Mouse (Mus musculus): ENCODE results near the gene Trpm3. TPM values are rescaled to one million over a fixed set of nuclear protein-coding genes. Genes with fewer than 3 reads are reported as not detected.

Gene Trpm3
- polyA plus RNA-seq, 1 experiment = 0.08 TPM

DNA sequence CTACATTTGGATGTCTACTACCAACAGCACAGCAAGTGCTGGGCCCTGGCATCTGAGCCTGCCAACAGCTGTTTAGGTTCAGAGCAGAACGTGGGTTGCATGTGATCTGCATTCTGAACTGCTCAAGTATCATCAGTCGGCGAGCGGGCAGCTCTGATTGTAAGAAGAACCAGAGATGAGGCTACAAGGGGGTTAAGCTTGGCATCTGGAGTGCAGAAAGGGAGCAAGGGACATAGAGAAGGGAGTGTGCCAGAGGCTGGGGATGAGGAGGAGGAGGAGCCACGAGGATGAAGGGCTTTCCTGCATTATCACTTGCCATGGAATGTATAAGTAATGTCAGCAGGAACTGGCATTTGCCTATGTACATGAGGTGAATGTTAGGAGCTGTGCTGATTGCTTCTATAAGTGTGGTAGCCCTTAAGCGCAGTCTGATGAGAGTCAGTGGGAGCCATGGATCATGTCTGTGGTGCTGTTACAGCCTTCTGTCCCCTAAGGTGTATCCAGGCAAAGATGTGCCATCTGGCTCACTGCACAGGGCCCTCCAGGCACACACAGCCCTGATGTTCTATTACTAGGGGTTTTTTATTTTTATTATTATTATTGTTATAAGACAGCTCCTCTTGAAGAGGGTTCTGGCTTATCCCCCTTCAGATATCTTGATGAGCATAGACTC is 825.0 kb downstream of the Trpm3 start:
- Histone ChIP-seq H3K27me3 (ENCODE audit: control insufficient read depth, insufficient read depth, low read length) (no peaks in the 10 kb centered on the region), H3K4me1 (ENCODE audit: control insufficient read depth, insufficient read depth, insufficient read length) (no peaks in the 10 kb centered on the region), H3K27ac (ENCODE audit: insufficient read depth, low read length) (no peak overlapping the region), H3K36me3 (ENCODE audit: control insufficient read depth, insufficient read depth, low read length) (no peaks in the 10 kb centered on the region), H3K4me3 (ENCODE audit: extremely low read depth, insufficient read depth, insufficient read length) (no peak overlapping the region)
- DNase-seq (ENCODE audit: low read depth in 1 of 2, low spot score in 2 of 2) = no peak
- no peak for TF ChIP-seq CTCF (IDR thresholded peaks at IDR 0.05; ENCODE audit: extremely low read depth, insufficient read depth, insufficient read length, insufficient replicate concordance)
- WGBS = 76% methylated on average over 6 of the region's 6 CpGs

DNA sequence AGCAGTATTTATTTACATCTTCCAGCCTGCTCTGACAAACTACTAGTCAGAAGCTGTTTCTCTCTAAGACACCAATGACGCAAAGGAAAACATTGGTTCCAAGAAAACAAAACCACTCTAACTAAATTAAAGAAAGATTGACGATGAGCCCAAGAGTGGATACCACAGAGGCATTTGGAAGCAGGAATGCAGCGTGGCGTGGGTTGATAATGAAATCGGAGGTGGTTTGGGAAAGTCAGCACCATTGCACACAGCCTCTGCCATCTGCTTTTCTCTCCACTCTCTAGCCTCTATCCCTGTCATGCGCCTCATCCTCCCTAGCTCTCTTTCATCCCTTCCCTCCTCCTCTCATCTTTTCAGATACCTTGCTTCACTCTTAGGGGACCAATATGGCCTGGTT is 826.6 kb downstream of the Trpm3 start:
- Histone ChIP-seq H3K36me3 (ENCODE audit: control insufficient read depth, insufficient read depth, low read length) (no peaks in the 10 kb centered on the region), H3K4me1 (ENCODE audit: control insufficient read depth, insufficient read depth, insufficient read length) (no peaks in the 10 kb centered on the region), H3K27me3 (ENCODE audit: control insufficient read depth, insufficient read depth, low read length) (no peaks in the 10 kb centered on the region), H3K4me3 (ENCODE audit: extremely low read depth, insufficient read depth, insufficient read length) (no peak overlapping the region), H3K27ac (ENCODE audit: insufficient read depth, low read length) (no peak overlapping the region)
- TF ChIP-seq POLR2A (IDR thresholded peaks at IDR 0.05; ENCODE audit: low read depth, low read length) (no peak), CTCF (IDR thresholded peaks at IDR 0.05; ENCODE audit: extremely low read depth, insufficient read depth, insufficient read length, insufficient replicate concordance) (no peak)
- 89% methylated on average over 6 of the region's 6 CpGs for WGBS
- DNase-seq (ENCODE audit: low read depth in 1 of 2, low spot score in 2 of 2) = no peak

DNA sequence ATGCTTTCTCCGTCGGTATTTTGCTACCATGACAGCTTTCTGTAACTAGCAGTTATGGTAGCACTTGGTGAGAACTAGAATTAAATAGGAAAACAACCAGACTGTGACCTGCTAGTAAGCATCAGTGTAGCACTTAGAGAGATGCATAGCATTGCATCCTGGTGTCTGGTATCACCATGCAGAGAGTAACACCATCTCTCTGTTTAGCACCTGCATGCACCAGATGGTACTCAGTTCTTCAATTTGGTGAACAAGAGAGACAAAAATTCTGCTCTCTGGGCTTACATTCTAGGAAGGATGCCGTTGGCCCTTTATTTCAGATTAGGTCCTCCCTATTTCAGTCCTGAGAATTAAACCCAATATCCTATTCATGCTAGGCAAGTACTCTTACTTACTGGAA is 834.4 kb downstream of the Trpm3 start:
- TF ChIP-seq POLR2A (IDR thresholded peaks at IDR 0.05; ENCODE audit: low read depth, low read length) = no peak
- TF ChIP-seq CTCF (IDR thresholded peaks at IDR 0.05; ENCODE audit: extremely low read depth, insufficient read depth, insufficient read length, insufficient replicate concordance) = no peak
- 88% methylated on average over 3 of the region's 3 CpGs for WGBS
- Histone ChIP-seq H3K36me3 (ENCODE audit: control insufficient read depth, insufficient read depth, low read length) (no peaks in the 10 kb centered on the region), H3K27ac (ENCODE audit: insufficient read depth, low read length) (no peak overlapping the region), H3K4me3 (ENCODE audit: extremely low read depth, insufficient read depth, insufficient read length) (no peak overlapping the region), H3K4me1 (ENCODE audit: control insufficient read depth, insufficient read depth, insufficient read length) (no peaks in the 10 kb centered on the region), H3K27me3 (ENCODE audit: control insufficient read depth, insufficient read depth, low read length) (no peaks in the 10 kb centered on the region)
- no peak for DNase-seq (ENCODE audit: low read depth in 1 of 2, low spot score in 2 of 2)

DNA sequence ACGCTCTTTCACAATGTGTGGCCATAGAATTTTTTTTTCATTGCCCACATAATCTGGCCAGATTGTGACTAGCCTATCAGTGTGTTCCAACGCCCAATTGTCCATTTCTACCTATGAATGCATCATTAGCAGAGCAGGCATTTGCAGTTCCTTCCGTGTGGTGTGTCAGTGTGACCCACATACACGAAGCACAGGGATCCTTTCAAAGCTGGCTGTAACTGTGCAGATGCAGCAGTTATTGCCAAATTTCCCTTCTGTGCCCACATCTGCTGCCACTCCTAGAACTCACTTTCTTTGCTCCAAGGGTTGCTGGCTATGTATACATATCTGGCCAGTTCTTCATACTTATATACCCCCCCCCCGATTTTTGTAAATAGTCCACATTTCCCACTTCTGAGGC is 834.9 kb downstream of the Trpm3 start:
- no peak overlapping the region for H3K27ac ChIP-seq (ENCODE audit: insufficient read depth, low read length)
- H3K36me3 ChIP-seq (ENCODE audit: control insufficient read depth, insufficient read depth, low read length) = no peaks in the 10 kb centered on the region
- no peak overlapping the region for H3K4me3 ChIP-seq (ENCODE audit: extremely low read depth, insufficient read depth, insufficient read length)
- TF ChIP-seq POLR2A (IDR thresholded peaks at IDR 0.05; ENCODE audit: low read depth, low read length) (no peak), CTCF (IDR thresholded peaks at IDR 0.05; ENCODE audit: extremely low read depth, insufficient read depth, insufficient read length, insufficient replicate concordance) (no peak)
- 79% methylated on average over 5 of the region's 5 CpGs for WGBS
- H3K27me3 ChIP-seq (ENCODE audit: control insufficient read depth, insufficient read depth, low read length) = no peaks in the 10 kb centered on the region
- DNase-seq (ENCODE audit: low read depth in 1 of 2, low spot score in 2 of 2) = no peak
- no peaks in the 10 kb centered on the region for H3K4me1 ChIP-seq (ENCODE audit: control insufficient read depth, insufficient read depth, insufficient read length)

DNA sequence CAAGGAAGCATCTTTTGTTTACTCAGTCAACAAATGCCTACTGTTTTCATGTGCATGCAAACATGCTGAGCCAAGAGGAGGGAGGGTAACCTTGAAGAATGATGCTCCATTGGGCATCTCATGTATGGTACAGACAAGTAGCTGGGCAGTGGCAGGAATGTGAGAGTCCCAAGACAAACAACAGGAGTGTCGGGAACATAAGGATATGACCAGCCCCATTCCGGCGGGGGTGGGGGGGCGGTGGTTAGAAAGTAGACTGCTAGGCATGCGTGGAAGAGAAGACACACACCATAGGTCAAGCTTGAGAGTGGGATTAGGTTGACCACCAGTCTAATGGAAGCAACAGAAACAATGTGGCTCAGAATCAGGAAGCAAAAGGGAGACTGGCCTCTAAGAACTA is 837.0 kb downstream of the Trpm3 start:
- TF ChIP-seq POLR2A (IDR thresholded peaks at IDR 0.05; ENCODE audit: low read depth, low read length) (no peak), CTCF (IDR thresholded peaks at IDR 0.05; ENCODE audit: extremely low read depth, insufficient read depth, insufficient read length, insufficient replicate concordance) (no peak)
- Histone ChIP-seq H3K4me1 (ENCODE audit: control insufficient read depth, insufficient read depth, insufficient read length) (no peaks in the 10 kb centered on the region), H3K27ac (ENCODE audit: insufficient read depth, low read length) (no peak overlapping the region), H3K4me3 (ENCODE audit: extremely low read depth, insufficient read depth, insufficient read length) (no peak overlapping the region), H3K36me3 (ENCODE audit: control insufficient read depth, insufficient read depth, low read length) (no peaks in the 10 kb centered on the region), H3K27me3 (ENCODE audit: control insufficient read depth, insufficient read depth, low read length) (no peaks in the 10 kb centered on the region)
- DNase-seq (ENCODE audit: low read depth in 1 of 2, low spot score in 2 of 2) = no peak
- 91% methylated on average over 5 of the region's 5 CpGs for WGBS

DNA sequence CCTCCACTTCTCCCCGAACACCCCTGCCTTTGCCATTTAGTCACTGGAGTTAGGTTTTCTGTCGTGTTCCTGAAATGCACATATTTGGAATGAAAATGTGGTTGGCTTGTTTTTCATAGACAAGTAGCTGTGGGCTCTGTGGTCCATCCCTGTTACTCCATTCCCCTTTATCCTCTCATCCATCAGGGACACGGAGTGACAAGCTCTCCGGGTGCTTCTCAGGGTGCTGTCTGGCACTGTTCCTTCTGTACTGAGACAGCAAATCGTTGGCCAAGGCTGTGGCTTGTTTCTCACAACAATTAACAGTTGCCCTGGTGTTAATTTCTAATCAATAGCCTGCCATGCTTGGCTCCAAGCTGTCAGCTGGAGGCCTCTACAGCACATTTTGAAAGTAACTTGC is 838.7 kb downstream of the Trpm3 start:
- H3K4me1 ChIP-seq (ENCODE audit: control insufficient read depth, insufficient read depth, insufficient read length) = no peaks in the 10 kb centered on the region
- H3K4me3 ChIP-seq (ENCODE audit: extremely low read depth, insufficient read depth, insufficient read length) = no peak overlapping the region
- 70% methylated on average over 5 of the region's 5 CpGs for WGBS
- no peak overlapping the region for H3K27ac ChIP-seq (ENCODE audit: insufficient read depth, low read length)
- TF ChIP-seq CTCF (IDR thresholded peaks at IDR 0.05; ENCODE audit: extremely low read depth, insufficient read depth, insufficient read length, insufficient replicate concordance) (no peak), POLR2A (IDR thresholded peaks at IDR 0.05; ENCODE audit: low read depth, low read length) (no peak)
- no peaks in the 10 kb centered on the region; the same call in 1 of the 2 replicates for H3K27me3 ChIP-seq (ENCODE audit: control insufficient read depth, insufficient read depth, low read length)
- H3K36me3 ChIP-seq (ENCODE audit: control insufficient read depth, insufficient read depth, low read length) = no peaks in the 10 kb centered on the region
- no peak for DNase-seq (ENCODE audit: low read depth in 1 of 2, low spot score in 2 of 2)

DNA sequence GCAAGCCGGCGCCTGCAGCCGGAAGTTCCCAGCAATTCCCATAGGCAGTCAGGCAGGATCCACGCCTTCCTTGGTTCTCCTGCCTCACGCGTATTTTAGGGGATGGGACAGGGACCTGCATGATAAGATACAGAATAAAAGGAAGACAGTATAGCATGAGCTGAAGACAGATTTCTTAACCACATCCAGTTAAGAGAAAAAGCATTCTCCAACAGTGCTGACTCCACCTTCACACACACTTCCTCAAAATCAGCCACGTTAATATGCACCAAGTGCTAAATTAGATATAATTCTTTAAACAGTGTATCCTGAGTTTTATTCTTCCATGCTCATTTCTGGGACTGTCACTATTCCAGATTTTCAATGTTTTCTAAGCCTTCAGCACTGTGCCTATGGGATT is 839.9 kb downstream of the Trpm3 start:
- H3K4me1 ChIP-seq (ENCODE audit: control insufficient read depth, insufficient read depth, insufficient read length) = no peaks in the 10 kb centered on the region
- no peak overlapping the region for H3K4me3 ChIP-seq (ENCODE audit: extremely low read depth, insufficient read depth, insufficient read length)
- no peak for TF ChIP-seq CTCF (IDR thresholded peaks at IDR 0.05; ENCODE audit: extremely low read depth, insufficient read depth, insufficient read length, insufficient replicate concordance)
- no peak for TF ChIP-seq POLR2A (IDR thresholded peaks at IDR 0.05; ENCODE audit: low read depth, low read length)
- no peak for DNase-seq (ENCODE audit: low read depth in 1 of 2, low spot score in 2 of 2)
- no peaks in the 10 kb centered on the region; the same call in 1 of the 2 replicates for H3K27me3 ChIP-seq (ENCODE audit: control insufficient read depth, insufficient read depth, low read length)
- WGBS = 61% methylated on average over 7 of the region's 7 CpGs
- no peak overlapping the region for H3K27ac ChIP-seq (ENCODE audit: insufficient read depth, low read length)
- no peaks in the 10 kb centered on the region for H3K36me3 ChIP-seq (ENCODE audit: control insufficient read depth, insufficient read depth, low read length)

Data from spleen, adult 2 months (tissue).